Mouse (Mus musculus) naive thymus-derived CD4-positive, alpha-beta T cell, adult 2 months (primary cell): ENCODE measurements around the gene Scn4a.
A peak's percentile ranks its signal among the peaks of the same experiment; 100 is the strongest.

Source experiments
- DNase-seq: peaks from one replicate; pipeline ENCODE4 v3.0.0-alpha.2; 2011; ENCODE audit warnings: low read depth

Gene Scn4a

GRCm38 (mm10) chr11:106314333-106314812 lies 38.7 kb downstream of the Scn4a start, which contains the start of gene Cd79b:
TSS of gene Cd79b (minus strand) at chr11:106314762.
- DNase-seq = no peak

GRCm38 (mm10) chr11:106313533-106313932 lies 39.6 kb downstream of the Scn4a start:
- DNase-seq = no peak

- no peak for DNase-seq
Observed at GRCm38 (mm10) chr11:106310123-106310522, 43.0 kb downstream of the Scn4a start.

- no peak for DNase-seq
Observed at GRCm38 (mm10) chr11:106308162-106308561, 44.9 kb downstream of the Scn4a start.

GRCm38 (mm10) chr11:106307432-106307831 lies 45.7 kb downstream of the Scn4a start:
- DNase-seq = no peak

GRCm38 (mm10) chr11:106306758-106307157 lies 46.3 kb downstream of the Scn4a start:
- DNase-seq = no peak

GRCm38 (mm10) chr11:106306065-106306385 lies 47.1 kb downstream of the Scn4a start:
- DNase-seq = no peak

- DNase-seq = no peak
Observed at GRCm38 (mm10) chr11:106305348-106306064, 47.6 kb downstream of the Scn4a start.

GRCm38 (mm10) chr11:106302634-106303033 lies 50.5 kb downstream of the Scn4a start:
- DNase-seq = peak; percentile 89

- no peak for DNase-seq
Observed at GRCm38 (mm10) chr11:106301765-106302164, 51.3 kb downstream of the Scn4a start, which contains the start of gene Gh. TSS of gene Gh (minus strand) at chr11:106301865.

GRCm38 (mm10) chr11:106291861-106292260 lies 61.2 kb downstream of the Scn4a start:
- no peak for DNase-seq

GRCm38 (mm10) chr11:106290376-106290775 lies 62.7 kb downstream of the Scn4a start:
- DNase-seq = no peak

- no peak for DNase-seq
Observed at GRCm38 (mm10) chr11:106289369-106289768, 63.7 kb downstream of the Scn4a start.

GRCm38 (mm10) chr11:106286987-106287386 lies 66.1 kb downstream of the Scn4a start:
- DNase-seq = no peak

GRCm38 (mm10) chr11:106286206-106286605 lies 66.9 kb downstream of the Scn4a start:
- DNase-seq = no peak

GRCm38 (mm10) chr11:106284126-106284525 lies 69.0 kb downstream of the Scn4a start:
- no peak for DNase-seq

GRCm38 (mm10) chr11:106283371-106283770 lies 69.7 kb downstream of the Scn4a start:
- DNase-seq = no peak

- no peak for DNase-seq
Observed at GRCm38 (mm10) chr11:106282452-106282851, 70.6 kb downstream of the Scn4a start.

GRCm38 (mm10) chr11:106276454-106276853 lies 76.6 kb downstream of the Scn4a start, which contains the start of gene Tcam1:
TSS of gene Tcam1 (plus strand) at chr11:106276672.
- peak; percentile 100 for DNase-seq

GRCm38 (mm10) chr11:106274971-106275411 lies 78.1 kb downstream of the Scn4a start:
- DNase-seq = peak; percentile 16

- DNase-seq = peak; percentile 26
Observed at GRCm38 (mm10) chr11:106274374-106274773, 78.7 kb downstream of the Scn4a start.

GRCm38 (mm10) chr11:106273811-106274210 lies 79.3 kb downstream of the Scn4a start:
- DNase-seq = peak; percentile 25

- no peak for DNase-seq
Observed at GRCm38 (mm10) chr11:106273311-106273684, 79.8 kb downstream of the Scn4a start.
